Mouse (Mus musculus): ENCODE results near the gene Grin3b.
"Not testable (repeated sequence)": the region's sequence is repeated elsewhere in the genome, so short reads cannot be mapped to it uniquely, and the experiment has no call there.

Gene Grin3b

DNA sequence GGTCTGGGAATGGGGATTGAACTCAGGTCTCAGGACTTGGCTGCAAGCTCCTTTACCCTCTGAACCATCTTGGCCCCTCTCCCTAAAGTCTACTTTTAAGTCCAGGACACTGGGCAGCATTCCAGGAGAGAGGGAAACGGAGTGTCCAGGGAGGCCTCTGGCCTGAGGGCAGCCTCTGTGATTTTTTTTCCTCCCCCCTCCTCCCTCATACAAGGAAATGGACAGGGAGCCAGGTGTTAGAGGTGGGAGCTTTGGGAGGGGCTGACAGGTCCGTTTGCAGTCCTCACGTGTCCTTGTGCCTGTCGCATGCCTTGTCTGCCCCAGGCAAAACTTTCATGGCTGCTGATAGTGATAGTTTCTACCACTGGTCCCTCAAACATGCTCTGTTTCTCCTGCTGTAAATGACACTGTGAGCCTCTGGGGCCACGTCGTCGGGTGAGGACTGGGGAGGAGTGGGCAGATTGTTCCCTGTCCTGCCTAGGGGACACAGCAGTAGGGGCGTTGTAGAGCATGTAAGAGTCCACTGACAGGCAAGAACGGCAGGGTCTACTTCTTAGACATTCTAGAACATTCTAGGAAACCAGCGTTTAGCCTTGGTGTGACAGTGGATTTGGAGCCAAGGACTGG is 34.1 kb upstream of the Grin3b start:
- no peak for DNase-seq

DNA sequence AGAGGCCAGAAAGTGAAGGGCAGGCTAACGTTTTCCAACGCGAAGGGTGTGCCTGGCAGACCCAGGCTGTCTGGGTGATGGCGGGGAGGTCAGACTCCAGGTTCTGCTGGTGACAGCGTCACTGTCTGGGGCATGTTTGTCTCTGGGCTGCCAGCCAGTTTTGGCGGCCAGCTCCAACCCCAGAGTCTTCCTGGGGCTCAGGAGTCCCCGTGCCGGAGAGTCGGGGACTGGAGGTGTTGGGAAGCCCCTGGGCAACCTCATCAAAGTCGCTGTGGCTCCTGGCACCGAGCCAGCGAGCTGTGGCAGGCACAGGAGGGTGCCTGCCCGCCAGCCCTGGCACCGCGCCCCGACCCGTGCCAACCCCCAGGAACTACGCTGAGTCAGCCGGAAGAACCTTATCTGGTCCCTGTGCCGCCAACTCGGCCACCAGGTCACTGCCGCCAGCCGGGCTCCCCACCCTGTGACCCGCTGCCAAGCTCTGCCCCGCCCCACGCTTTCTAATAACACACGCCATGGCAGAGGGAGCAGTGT is 33.5 kb upstream of the Grin3b start:
- no peak for DNase-seq

DNA sequence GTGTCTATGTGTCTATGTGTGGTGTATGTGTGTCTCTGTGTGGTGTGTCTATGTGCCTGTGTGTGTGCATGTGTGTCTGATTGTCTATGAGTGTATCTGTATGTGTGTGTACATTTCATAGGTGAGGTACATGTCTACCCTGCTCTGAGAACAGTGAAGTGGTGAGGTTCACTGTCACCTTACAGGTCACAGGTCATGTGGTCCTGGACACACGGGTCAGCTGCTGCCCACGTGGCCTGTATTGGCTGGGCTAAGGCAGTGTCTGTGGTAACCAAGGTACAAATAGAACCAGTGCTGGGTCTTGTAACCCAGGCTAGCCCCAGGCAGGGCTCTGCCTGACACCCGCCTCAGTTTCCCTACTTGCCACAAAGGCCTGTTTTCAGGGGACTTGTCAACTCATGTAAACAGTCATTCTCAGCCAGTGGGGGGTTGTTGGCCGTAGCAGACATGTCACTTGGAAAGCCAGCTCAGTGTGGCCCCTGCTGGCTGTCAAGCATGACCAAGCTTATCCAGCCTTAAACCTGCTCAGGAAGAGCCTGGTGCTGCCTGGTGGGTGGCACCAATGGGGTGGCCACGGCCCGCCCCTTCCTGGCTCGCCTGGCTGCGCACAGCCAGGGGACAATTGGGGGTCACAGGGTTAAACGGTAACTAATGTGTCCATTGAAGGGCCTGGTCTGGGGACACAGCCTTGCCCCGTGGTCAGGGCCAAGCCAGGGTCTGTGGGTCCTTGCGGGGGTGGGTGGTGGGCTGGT is 32.6 kb upstream of the Grin3b start:
- DNase-seq, result no peak

DNA sequence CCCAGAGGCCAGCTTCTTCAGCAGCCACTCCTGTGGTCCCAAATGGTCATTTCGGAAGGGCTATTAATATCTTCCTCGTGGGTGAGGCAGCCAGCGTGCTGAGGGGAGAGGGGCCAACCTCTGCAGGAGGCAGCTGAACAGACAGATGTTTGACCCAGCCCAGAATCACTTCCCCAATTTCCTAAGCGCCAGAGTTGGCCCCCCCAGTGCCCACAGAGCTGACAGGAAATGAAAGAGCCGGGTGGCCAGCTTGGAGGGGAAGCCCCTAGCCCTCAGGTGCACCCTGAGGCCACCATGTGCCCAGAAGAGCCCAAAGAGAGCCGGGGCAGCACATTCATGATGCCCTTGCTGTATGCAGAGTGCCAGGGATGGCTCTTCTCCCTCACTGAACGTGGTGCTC is 29.8 kb upstream of the Grin3b start:
- no peak for DNase-seq

DNA sequence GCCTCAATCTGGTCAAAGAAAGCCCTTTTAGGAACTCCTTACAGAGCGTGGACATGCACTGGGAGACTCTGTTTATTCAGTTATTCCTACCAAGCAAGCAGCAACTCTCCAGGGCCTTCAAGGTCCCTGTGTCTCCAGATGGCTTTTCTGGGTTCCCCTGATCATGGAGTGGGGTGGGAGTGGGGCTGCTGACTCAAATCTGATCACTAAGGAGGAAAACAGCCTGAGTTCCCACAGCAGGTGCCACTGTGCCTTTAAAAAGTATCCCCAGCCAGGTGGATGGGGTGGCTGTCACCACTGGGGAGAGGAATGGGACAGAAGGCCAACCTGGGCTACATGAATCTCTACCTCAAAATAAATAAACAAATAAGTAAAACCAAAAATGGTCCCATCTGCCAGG is 27.5 kb upstream of the Grin3b start:
- DNase-seq, result no peak

DNA sequence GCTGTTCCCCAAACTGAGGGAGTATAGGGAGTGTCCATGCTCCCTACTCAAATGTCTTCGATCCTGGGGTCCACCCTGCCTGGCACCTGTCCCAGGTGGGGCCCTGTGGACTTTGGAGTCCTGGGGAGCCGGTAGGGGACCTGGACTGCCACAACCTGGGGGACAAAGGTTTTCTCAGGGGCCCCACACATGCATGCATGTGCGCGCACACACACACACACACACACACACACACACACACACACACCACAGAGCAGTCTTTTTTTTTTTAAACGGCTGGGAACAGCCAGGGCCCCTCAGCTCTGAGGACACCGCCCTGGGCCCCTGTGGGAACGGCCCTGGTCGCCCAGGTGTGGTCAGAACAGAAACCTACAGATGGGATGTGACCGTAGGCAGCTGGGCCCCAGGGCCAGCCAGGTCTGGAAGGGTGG is 27.0 kb upstream of the Grin3b start:
- DNase-seq, result no peak

DNA sequence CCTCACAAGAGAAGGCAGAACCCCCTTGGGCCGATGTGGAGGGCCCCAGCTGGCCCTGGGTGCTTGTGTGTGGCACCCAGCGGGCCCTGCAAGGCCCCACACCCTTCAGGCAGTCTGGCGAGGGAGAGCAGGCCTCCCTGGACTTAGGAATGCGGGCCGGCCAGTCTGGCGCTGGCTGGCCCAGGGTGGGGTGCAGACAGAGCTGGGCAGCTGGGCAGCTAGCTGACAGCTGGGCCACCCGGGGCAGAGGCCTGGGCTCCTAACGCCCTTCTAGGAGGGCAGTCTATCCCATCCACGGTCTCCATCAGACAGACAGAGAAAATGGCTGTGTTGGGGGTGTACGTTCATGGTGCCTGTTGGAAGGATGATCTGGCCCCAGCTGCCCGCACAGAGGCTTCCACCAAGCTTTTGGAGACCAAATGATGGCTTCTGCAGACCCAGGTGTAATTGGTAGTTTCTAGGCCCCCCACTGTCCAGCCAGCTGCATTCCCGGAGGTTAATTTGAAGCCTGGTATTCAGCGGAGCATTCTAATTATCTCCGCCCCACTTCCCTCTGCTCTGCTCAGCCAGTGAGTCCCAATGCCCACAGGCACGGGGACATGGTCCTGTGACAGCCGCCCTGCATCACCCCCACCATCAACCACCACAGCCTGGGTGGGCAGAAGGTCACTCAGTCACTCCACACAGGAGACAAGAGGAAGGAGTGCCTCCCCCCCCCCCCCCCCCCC is 24.8 kb upstream of the Grin3b start:
- DNase-seq, result no peak

DNA sequence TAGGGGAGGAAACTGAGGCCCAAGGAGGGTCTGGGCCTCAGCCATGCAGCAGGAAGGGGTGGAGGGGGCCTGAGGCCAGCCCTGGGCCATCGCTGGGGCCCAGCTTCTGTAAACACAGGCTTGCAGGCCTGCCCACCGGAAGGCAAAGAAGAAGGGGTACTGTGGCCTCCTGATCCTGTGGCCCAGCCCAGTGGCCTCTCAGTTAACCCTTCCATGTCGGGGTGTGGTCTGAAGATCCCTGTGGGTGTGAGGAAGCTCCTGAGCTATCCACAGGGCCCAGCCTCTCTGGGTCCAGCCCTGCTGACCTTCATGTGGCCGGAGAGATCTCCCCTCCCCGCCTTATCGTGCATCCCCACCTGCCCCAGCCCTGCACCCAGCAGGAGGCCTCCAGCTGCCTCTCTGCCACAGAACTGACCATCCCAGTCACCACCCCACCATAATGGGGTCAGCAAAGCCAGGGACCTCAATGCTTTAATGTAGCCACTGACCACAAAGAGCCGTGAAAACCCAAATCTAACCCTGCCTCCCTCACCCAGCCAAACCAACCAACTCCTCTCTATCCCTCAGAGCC is 23.7 kb upstream of the Grin3b start:
- DNase-seq, result no peak

DNA sequence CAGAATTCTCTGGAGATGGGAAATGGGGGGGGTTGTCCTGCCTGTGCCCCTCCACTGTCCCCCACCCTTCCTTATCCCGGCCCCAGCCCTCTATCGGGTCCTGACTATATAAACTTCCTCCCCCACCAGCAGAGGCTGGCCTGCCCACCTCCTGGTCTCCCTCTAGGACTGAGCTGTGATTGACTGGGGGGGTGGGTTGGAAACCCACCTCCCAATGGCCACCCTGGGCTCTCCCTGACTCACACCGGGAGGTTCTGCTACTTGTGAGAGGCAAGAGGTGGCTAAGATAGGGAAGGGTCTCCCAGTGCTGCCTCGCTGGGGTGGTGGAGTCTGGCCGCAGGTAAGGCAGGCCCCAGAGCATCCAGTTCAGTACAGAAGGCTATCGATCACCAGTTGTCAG is 23.0 kb upstream of the Grin3b start:
- DNase-seq, result no peak

DNA sequence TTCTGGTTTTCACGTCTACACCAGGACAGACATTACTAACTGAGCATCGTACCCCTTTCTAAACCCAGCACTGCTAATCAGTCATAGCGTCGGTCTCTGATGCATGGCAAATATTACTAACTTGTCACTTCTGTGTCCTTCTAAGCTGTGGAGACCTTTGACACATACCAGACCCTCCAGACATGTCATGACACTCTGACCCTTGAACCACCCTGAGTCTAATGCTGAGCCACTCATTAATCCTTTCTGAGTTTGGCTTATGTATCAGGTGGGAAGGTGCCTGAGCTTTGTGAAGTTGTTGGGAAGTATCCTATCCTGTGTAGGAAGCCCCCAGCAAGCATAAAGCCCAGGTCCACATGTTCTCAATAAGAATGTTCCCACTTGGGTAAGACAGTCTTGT is 20.6 kb upstream of the Grin3b start:
- DNase-seq, result no peak

DNA sequence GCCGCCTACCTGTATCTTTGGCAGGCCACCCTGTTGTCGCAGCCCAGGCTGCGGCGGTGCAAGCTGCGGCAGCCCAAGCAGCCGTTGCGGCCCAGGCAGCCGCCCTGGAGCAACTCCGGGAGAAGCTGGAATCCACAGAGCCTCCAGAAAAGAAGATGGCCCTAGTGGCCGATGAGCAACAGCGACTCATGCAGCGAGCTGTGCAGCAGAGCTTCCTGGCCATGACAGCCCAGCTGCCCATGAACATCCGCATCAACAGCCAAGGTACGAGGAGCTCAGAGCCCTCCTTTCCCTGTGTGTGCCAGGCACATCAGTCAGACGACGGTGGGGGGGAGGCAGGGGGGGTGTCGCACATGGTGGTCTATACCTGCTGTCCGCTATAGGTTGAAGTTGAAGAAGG is 19.9 kb upstream of the Grin3b start:
- no peak for DNase-seq

DNA sequence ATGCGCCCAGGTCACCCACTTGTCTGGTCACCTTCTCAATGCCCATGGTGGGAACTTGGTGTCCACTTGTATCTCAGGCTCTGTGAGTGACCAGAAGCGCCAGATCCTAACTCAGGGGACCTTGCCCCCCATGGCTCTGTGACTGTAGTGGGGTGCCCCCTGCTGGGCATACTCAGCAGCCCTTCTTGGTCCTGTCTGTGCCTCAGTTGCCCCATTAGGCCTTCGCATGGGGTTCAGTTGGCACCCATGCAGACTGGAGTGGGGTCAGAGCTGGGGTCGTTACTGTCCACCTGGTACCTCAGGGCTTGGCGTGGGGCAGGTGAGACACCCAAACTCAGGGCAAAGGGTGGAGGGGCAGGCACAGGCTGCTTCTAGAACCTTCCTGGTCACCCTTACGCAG is 16.6 kb upstream of the Grin3b start:
- no peak for DNase-seq

DNA sequence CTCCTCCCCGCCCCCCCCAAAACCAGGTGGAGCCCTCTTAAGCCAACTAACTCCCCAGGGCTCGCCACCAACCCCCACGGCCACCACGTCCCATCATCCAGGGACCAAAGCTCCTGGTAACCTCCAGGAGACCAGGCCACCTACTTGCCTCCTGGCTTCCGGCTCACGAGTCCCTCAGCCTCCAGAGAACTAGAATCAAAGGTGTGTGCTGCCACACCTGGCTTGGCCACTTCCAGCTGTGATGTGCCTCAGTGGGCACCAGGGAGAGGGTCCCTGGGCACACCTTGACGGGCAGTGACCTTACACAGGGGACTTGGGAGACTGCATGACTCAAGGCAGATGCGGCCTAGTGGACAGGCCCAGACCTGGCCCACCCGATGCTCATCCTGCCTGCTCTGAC is 14.8 kb upstream of the Grin3b start:
- no peak for DNase-seq

DNA sequence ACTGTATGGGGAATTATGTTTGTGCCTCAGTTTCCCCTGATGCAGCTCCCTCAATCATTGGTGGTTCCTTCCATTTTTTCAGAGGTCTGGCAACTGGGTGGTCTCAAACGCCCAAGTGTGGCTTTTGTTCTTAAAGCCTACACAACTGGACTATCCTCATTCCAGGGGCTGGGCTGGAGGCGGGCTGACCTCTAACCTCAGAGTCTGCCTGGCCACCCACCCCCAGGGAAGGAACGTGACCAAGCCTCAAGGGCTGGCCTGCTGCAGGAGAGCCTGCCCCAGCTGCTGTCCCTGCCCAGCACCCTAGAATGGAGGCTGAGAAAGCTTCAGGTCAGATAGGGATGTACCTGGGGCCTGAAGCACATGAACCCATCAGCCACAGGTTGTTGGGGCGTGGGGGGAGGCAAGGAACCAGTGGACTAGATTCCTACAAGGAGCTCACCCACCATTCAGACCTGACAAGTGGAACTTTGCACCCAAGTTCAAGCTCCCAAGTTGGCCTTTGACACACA is 13.8 kb upstream of the Grin3b start:
- no peak for DNase-seq

DNA sequence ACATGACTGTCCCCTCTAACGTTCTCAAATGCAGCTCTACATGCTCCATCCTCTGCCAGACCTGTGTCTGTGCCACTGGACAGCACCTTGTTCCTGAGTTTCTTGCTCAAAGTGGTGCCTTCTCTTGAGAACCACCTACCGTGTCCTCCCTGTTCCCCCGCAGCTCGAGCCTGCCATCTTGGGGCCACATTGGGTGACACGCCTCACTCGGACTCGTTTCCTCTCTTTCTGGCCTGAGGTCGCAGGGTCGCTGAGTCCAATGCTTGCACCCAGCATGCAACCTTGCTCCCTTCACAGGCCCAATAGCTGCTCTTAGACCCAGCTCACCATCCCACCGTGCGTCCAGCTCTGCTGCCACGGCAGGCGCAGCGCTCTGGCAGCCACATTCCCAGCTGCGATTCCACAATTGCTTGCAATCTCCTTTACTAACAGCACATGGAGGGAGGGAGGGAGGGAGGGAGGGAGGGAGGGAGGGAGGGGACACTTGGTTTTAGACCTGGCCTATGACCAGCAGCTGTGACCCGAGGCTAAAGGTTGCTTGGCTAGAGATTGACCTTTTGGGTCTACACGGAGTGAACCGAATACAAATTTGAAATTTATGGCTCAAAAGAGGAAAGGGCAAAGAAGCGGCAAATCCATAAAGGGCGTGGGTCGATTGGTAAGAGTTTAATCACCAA is 12.2 kb upstream of the Grin3b start:
- DNase-seq, result peak; percentile 68

DNA sequence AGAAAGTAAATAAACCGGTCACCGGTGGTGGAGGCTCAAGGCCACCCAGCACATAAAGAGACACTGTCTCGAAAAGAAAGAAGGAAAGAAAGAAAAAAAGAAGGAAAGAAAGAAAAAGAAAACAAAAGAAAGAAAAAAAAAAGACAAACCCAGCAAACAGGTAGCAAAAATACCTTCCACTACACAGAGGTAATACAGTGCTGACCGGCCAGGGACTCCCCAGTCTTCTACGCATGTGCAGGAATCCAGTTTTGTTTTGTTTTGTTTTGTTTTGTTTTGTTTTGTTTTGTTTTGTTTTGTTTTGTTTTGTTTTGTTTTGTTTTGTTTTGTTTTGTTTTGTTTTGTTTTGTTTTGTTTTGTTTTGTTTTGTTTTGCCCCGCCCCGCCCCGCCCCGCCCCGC is 11.1 kb upstream of the Grin3b start:
- DNase-seq, result not testable (repeated sequence)

DNA sequence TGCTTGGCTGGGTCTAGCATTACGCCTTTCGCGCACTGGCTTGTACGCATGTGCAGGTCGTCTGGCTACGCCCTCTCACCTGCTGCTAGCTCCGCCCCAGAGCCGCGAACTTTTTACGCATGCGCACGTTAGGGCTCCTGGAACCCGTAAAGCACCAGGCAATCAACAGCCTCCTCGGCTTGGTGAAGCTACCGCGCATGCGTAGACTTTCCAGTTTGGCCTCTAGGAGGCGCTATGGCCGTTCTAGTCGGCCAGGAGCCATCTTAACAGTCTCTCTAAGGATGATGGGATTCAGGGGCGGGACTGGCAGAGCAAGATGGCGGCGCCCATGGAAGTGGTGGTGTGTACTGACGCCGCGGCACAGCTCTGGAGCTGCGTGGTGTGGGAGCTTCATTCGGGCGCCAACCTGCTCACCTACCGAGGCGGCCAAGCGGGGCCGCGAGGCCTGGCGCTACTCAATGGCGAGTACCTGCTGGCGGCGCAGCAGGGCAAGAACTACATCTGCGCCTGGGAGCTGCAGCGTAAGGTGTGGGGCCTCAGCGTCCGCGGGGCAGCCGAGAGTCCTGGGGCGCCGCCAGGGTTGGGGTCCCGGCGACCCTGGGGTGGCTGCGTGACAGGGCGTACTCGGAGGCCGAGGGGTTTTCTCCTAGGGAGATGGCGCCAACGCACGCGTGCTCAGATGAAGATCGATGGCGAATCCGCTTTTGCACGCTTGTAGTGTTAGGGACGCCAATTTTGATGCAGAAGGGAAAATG is 10.5 kb upstream of the Grin3b start, which contains the start of gene Wdr18:
Gene Wdr18 (plus strand): TSS at position 306 of the 755 bp plus-strand sequence.
- peak; percentile 99 for DNase-seq

DNA sequence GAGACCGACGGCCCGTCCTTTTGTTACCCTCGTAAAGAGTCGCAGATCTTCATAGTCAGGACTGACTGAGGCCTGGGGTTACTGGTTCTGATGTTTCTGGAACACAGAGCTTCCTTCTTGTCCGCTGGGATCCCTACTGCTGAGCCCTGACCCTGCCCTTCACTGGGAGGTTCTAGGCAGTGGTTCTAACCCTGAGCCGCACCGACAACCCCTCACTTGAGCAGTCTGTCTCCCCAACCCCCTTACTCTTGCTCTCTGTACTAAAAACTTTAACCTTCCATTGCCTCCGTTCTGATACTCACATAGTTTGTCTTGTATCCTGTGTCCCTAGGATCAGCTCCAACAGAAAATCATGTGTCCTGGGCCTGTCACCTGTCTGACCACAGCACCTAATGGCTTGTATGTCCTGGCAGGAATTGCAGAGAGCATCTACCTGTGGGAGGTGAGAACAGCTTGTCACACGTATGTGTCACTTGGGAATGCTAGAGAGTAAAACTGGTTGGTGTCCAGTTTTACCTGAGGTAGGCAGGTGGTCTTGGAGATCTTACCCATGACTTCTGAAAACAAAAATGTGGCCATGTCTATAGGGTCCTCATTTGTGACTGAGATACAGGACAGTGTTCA is 9.7 kb upstream of the Grin3b start:
- DNase-seq, result no peak

DNA sequence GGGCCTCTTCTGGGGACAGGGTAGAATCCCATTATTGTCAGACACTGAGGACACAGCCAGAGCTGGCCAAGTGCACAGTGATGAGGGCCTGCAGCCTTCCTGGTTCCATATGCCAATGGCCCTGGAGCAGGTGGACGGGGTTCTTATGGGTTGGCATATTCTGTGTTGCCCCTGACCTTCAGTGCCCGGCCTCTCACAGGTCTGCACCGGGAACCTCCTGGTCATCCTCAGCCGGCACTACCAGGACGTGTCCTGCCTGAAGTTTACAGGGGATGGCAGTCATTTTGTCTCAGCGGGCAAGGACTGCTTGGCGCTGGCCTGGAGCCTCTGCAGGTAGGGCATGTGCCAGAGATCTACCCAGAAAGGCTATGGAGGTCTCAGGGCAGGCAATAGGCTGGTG is 5.8 kb upstream of the Grin3b start:
- DNase-seq, result no peak

DNA sequence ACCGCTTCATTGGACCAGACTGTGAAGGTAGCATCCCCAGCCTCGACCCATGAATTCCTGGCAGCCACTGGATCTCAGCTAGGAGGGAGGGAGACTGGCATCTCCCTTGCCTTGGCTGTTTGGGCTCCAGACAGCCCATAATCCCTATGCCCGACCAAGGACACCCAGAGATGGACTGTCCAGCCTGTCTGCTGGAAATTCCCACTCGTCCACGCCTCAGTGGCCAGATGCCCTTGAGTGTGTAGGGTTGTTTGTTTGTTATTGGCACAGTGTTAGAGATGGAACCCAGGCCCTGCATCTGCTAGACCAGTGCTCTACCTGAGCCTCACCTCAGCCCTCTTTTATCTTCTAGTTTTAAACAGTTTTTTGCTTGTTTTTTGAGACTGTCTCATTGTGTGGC is 5.2 kb upstream of the Grin3b start:
- DNase-seq, result no peak

DNA sequence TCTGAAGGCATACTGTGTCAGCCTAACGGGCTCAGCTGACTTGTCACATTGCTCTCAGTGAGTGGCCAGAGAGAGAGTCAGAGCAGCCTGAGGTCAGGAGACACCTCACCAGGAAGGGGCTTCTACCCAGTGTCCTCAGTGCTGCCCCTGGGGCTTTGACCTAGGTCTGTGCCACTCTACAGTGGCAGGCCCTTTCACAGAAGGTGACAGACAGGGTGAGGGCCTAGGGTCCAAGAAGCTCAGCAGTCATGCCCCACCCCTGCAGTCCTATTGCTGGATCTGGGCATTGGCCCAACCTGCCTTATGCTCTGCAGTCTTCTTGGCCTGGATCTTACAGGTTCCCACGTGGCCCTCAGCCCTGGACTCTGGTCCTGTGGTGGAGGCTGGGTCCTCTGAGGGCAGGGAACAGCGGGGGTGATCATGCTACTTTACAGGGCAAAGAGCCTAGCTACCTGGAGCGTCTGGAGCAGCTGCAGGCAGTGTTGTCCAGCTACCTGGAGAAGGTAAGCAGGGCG is 3.6 kb upstream of the Grin3b start:
- DNase-seq, result no peak
